Mouse (Mus musculus): ENCODE measurements at regions not wholly inside any gene's neighbourhood (a gene's known extent, or its start where the extent isn't known, plus 50 kb on each side); places are given as distances from the start of the nearest gene placed in this dataset.
"Not testable (repeated sequence)": the region's sequence is repeated elsewhere in the genome, so short reads cannot be mapped to it uniquely, and the experiment has no call there.

- ATAC-seq (ENCODE audit: insufficient number of reproducible peaks, low FRiP score, low TSS enrichment, low read depth) (no peak), DNase-seq (ENCODE audit: low spot score) (no peak)
- H3K9ac ChIP-seq (ENCODE audit: low read length), result no peak overlapping the region
- no peaks in the 10 kb centered on the region for H3K36me3 ChIP-seq (ENCODE audit: control insufficient read depth, insufficient read depth, low read length)
- H3K4me1 ChIP-seq (ENCODE audit: control insufficient read depth, insufficient read depth, low read length), result no peaks in the 10 kb centered on the region
- H3K4me2 ChIP-seq (ENCODE audit: low read depth, severe bottlenecking), result no peak overlapping the region
- no peaks in the 10 kb centered on the region for H3K9me3 ChIP-seq (ENCODE audit: control insufficient read depth, low read length)
- no peak overlapping the region for H3K4me3 ChIP-seq (ENCODE audit: low read depth, low read length)
- no peak overlapping the region for H3K27ac ChIP-seq (replicated peaks; ENCODE audit: low read depth, low read length)
- WGBS, result 79% methylated on average over 4 of the region's 4 CpGs
- no peaks in the 10 kb centered on the region for H3K27me3 ChIP-seq (ENCODE audit: control insufficient read depth, insufficient read depth, low read length)
Observed at GRCm38 (mm10) chr1:12572770-12573169, 1158.9 kb downstream of the A830018L16Rik start.

DNA sequence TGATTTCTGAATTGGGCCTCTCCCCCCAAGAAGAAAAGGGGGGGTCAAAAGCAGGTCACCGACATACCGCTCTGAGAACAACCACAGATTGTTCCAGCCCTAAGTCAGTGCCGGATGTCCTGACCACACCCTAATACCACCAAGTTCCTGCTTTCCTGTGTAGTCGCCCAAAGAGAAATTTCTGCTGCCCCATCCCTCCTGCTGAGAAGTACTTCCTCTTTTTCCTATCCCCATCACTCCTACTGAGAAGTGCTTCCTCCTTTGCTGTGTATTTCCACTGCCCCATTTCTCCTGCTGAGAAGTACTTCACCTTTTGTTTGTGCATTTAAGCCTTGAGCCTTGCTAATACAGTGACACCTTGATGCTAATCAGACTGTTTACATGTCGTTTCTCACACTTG lies 1160.4 kb downstream of the A830018L16Rik start:
- DNase-seq (ENCODE audit: low spot score) (no peak), ATAC-seq (ENCODE audit: insufficient number of reproducible peaks, low FRiP score, low TSS enrichment, low read depth) (no peak)
- H3K4me3 ChIP-seq (ENCODE audit: low read depth, low read length), result no peak overlapping the region
- 87% methylated on average over 5 of the region's 5 CpGs for WGBS
- no peaks in the 10 kb centered on the region for H3K9me3 ChIP-seq (ENCODE audit: control insufficient read depth, low read length)
- H3K27me3 ChIP-seq (ENCODE audit: control insufficient read depth, insufficient read depth, low read length), result no peaks in the 10 kb centered on the region
- H3K4me1 ChIP-seq (ENCODE audit: control insufficient read depth, insufficient read depth, low read length), result no peaks in the 10 kb centered on the region
- H3K36me3 ChIP-seq (ENCODE audit: control insufficient read depth, insufficient read depth, low read length), result no peaks in the 10 kb centered on the region
- H3K4me2 ChIP-seq (ENCODE audit: low read depth, severe bottlenecking), result no peak overlapping the region
- H3K27ac ChIP-seq (replicated peaks; ENCODE audit: low read depth, low read length), result no peak overlapping the region
- no peak overlapping the region for H3K9ac ChIP-seq (ENCODE audit: low read length)

DNA sequence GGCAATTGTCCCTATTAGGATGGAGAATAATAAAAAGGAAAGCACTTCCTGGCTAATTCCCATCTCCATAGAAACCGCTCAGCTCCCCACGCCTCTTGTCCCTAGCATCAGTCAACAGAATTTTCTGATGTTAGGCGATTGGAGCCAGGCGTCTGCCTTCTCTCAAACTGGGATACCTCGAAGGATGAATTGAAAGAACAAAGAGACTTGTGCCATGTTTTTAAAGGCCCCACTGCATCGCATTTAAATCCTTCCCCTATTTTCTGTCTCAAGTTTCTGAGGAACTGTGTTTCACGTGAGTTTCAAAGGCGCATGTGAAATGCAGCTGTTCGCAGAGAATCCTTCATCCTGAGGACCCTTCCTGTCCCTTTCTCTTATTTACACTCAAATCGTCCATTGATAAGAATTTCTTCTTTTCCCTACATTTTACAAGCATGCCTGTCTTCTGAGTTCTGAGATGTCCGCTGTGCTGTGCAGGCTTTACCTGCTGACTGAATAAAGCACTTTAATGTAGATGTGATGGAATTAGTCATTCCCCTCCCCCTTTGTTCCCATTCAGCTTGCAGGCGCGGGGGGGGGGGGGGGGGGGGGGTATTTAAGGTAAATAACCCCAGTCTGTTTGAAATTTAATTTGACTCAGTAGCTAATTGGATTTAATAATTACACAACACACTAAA lies 1163.3 kb downstream of the A830018L16Rik start:
- no peaks in the 10 kb centered on the region for H3K27me3 ChIP-seq (ENCODE audit: control insufficient read depth, insufficient read depth, low read length)
- no peak overlapping the region; the same call in 1 of the 2 replicates for H3K9ac ChIP-seq (ENCODE audit: low read length)
- DNase-seq (ENCODE audit: low spot score) (peak; percentile 42), ATAC-seq (ENCODE audit: insufficient number of reproducible peaks, low FRiP score, low TSS enrichment, low read depth) (no peak)
- H3K4me3 ChIP-seq (ENCODE audit: low read depth, low read length), result no peak overlapping the region
- H3K4me1 ChIP-seq (ENCODE audit: control insufficient read depth, insufficient read depth, low read length), result no peaks in the 10 kb centered on the region
- H3K27ac ChIP-seq (replicated peaks; ENCODE audit: low read depth, low read length), result 0 out of 2 replicates have a peak overlapping the region, but pooled peaks have one; percentile 26
- no peaks in the 10 kb centered on the region for H3K36me3 ChIP-seq (ENCODE audit: control insufficient read depth, insufficient read depth, low read length)
- 7% methylated on average over 13 of the region's 13 CpGs for WGBS
- no peaks in the 10 kb centered on the region for H3K9me3 ChIP-seq (ENCODE audit: control insufficient read depth, low read length)
- peak overlapping the region; percentile 17; the same call in 1 of the 2 replicates for H3K4me2 ChIP-seq (ENCODE audit: low read depth, severe bottlenecking)

DNA sequence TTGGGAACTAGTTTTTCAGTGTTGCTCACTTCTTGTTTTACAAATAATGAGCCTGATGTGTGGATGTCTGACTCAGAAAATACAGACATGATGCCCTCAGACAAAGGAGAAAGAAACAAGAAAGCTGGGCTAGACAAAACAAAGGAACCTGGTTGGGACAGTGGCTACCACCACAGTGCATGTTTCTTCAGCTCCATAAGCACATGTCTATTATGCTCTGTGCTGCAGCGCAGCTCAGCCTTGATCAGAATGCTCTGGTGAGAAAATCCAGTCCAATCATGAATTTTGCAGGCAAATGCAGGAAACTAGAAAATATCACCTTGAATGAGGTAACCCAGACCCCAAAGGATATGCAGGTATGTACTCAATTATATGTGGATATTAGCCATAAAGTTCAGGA lies 1164.1 kb downstream of the A830018L16Rik start:
- Histone ChIP-seq H3K9me3 (ENCODE audit: control insufficient read depth, low read length) (no peaks in the 10 kb centered on the region), H3K4me2 (ENCODE audit: low read depth, severe bottlenecking) (no peak overlapping the region), H3K4me1 (ENCODE audit: control insufficient read depth, insufficient read depth, low read length) (no peaks in the 10 kb centered on the region), H3K4me3 (ENCODE audit: low read depth, low read length) (no peak overlapping the region), H3K27ac (replicated peaks; ENCODE audit: low read depth, low read length) (no peak overlapping the region), H3K27me3 (ENCODE audit: control insufficient read depth, insufficient read depth, low read length) (no peaks in the 10 kb centered on the region), H3K36me3 (ENCODE audit: control insufficient read depth, insufficient read depth, low read length) (no peaks in the 10 kb centered on the region), H3K9ac (ENCODE audit: low read length) (no peak overlapping the region)
- DNase-seq (ENCODE audit: low spot score) (no peak), ATAC-seq (ENCODE audit: insufficient number of reproducible peaks, low FRiP score, low TSS enrichment, low read depth) (no peak)
- WGBS, result 94% methylated on average over 1 of the region's 1 CpGs

DNA sequence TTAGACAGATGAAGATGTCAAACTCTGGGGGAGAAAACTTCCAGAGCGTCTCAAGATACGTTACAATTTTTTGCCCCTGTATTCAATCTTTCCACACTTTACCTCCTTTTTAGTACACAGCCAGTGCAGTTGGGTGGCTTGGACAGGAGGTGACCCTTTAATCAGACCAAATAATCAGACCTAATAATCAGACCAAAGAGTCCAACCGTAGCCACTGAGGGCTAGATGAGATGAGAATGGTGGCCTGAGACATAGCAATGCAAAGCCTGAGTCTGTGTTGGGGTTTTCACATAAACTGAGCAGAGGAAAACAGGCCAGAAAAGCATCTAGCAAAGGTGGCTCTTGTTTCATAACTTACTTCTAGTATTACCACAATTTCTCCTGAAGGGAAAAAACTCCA lies 1169.1 kb downstream of the A830018L16Rik start:
- 84% methylated on average over 3 of the region's 3 CpGs for WGBS
- no peak overlapping the region for H3K4me3 ChIP-seq (ENCODE audit: low read depth, low read length)
- no peaks in the 10 kb centered on the region for H3K9me3 ChIP-seq (ENCODE audit: control insufficient read depth, low read length)
- DNase-seq (ENCODE audit: low spot score), result no peak
- ATAC-seq (ENCODE audit: insufficient number of reproducible peaks, low FRiP score, low TSS enrichment, low read depth), result no peak
- no peaks in the 10 kb centered on the region for H3K27me3 ChIP-seq (ENCODE audit: control insufficient read depth, insufficient read depth, low read length)
- no peaks in the 10 kb centered on the region for H3K36me3 ChIP-seq (ENCODE audit: control insufficient read depth, insufficient read depth, low read length)
- no peak overlapping the region for H3K4me2 ChIP-seq (ENCODE audit: low read depth, severe bottlenecking)
- no peak overlapping the region for H3K27ac ChIP-seq (replicated peaks; ENCODE audit: low read depth, low read length)
- no peak overlapping the region for H3K9ac ChIP-seq (ENCODE audit: low read length)
- no peaks in the 10 kb centered on the region for H3K4me1 ChIP-seq (ENCODE audit: control insufficient read depth, insufficient read depth, low read length)

DNA sequence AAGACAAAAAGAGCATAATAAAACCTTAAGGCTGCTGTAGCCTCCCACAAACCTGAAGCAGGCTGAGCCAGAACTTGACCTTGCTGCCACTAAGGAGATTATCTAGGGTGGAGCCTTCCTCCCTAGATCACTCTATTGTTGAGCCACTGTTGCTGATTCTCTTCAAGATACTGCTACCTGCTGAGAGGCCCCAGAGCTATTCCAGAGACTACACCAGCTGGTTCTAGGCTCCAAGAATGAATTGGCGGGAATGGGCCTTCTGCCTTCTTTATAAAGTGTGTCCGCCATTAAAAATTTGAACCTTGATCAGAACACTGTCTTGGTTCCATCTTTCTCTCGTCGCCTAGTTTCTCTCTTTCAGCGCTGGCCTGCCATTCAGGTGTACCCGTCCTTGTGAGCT lies 1173.1 kb downstream of the A830018L16Rik start:
- not testable (repeated sequence) for H3K4me2 ChIP-seq (ENCODE audit: low read depth, severe bottlenecking); ATAC-seq (ENCODE audit: insufficient number of reproducible peaks, low FRiP score, low TSS enrichment, low read depth); H3K27me3 ChIP-seq (ENCODE audit: control insufficient read depth, insufficient read depth, low read length); H3K9me3 ChIP-seq (ENCODE audit: control insufficient read depth, low read length); H3K4me1 ChIP-seq (ENCODE audit: control insufficient read depth, insufficient read depth, low read length); H3K36me3 ChIP-seq (ENCODE audit: control insufficient read depth, insufficient read depth, low read length); H3K9ac ChIP-seq (ENCODE audit: low read length); H3K27ac ChIP-seq (replicated peaks; ENCODE audit: low read depth, low read length); H3K4me3 ChIP-seq (ENCODE audit: low read depth, low read length); DNase-seq (ENCODE audit: low spot score)
- 92% methylated on average over 6 of the region's 6 CpGs for WGBS

- no peak overlapping the region for H3K4me2 ChIP-seq (ENCODE audit: low read depth, severe bottlenecking)
- H3K9ac ChIP-seq (ENCODE audit: low read length), result no peak overlapping the region
- DNase-seq (ENCODE audit: low spot score) (no peak), ATAC-seq (ENCODE audit: insufficient number of reproducible peaks, low FRiP score, low TSS enrichment, low read depth) (no peak)
- no peak overlapping the region for H3K4me3 ChIP-seq (ENCODE audit: low read depth, low read length)
- WGBS, result 86% methylated on average over 4 of the region's 4 CpGs
- H3K27ac ChIP-seq (replicated peaks; ENCODE audit: low read depth, low read length), result no peak overlapping the region
- no peaks in the 10 kb centered on the region for H3K9me3 ChIP-seq (ENCODE audit: control insufficient read depth, low read length)
- no peaks in the 10 kb centered on the region for H3K4me1 ChIP-seq (ENCODE audit: control insufficient read depth, insufficient read depth, low read length)
- no peaks in the 10 kb centered on the region for H3K27me3 ChIP-seq (ENCODE audit: control insufficient read depth, insufficient read depth, low read length)
- H3K36me3 ChIP-seq (ENCODE audit: control insufficient read depth, insufficient read depth, low read length), result no peaks in the 10 kb centered on the region
Observed at GRCm38 (mm10) chr1:12612102-12612501, 1198.2 kb downstream of the A830018L16Rik start.

- no peaks in the 10 kb centered on the region for H3K9me3 ChIP-seq (ENCODE audit: control insufficient read depth, low read length)
- H3K27me3 ChIP-seq (ENCODE audit: control insufficient read depth, insufficient read depth, low read length), result no peaks in the 10 kb centered on the region
- H3K4me3 ChIP-seq (ENCODE audit: low read depth, low read length), result no peak overlapping the region
- no peaks in the 10 kb centered on the region for H3K4me1 ChIP-seq (ENCODE audit: control insufficient read depth, insufficient read depth, low read length)
- WGBS, result 36% methylated on average over 3 of the region's 3 CpGs
- DNase-seq (ENCODE audit: low spot score), result no peak
- H3K27ac ChIP-seq (replicated peaks; ENCODE audit: low read depth, low read length), result no peak overlapping the region
- H3K9ac ChIP-seq (ENCODE audit: low read length), result no peak overlapping the region
- H3K36me3 ChIP-seq (ENCODE audit: control insufficient read depth, insufficient read depth, low read length), result no peaks in the 10 kb centered on the region
- no peak overlapping the region for H3K4me2 ChIP-seq (ENCODE audit: low read depth, severe bottlenecking)
- ATAC-seq (ENCODE audit: insufficient number of reproducible peaks, low FRiP score, low TSS enrichment, low read depth), result peak; percentile 39
Observed at GRCm38 (mm10) chr1:12615303-12615702, 1201.4 kb downstream of the A830018L16Rik start.
